Mouse (Mus musculus) forebrain, embryonic 11.5 days (tissue): ENCODE data around the gene Prr18. TPM values are rescaled to one million over a fixed set of nuclear protein-coding genes. Genes with fewer than 3 reads are reported as not detected.
"Not testable (repeated sequence)": the region's sequence is repeated elsewhere in the genome, so short reads cannot be mapped to it uniquely, and the experiment has no call there.

Experiments
- ATAC-seq: fragments of 200-750 bp; cut with Nextera tagmentation; replicated peaks from 2 replicates; pipeline ENCODE4 v1.8.0; 2017; ENCODE audit warnings: moderate TSS enrichment; ENCODE audit not compliant: low FRiP score
- DNase-seq: peaks from one replicate; pipeline ENCODE4 v3.0.0-alpha.2; 2017; ENCODE audit warnings: low spot score
- H3K27ac ChIP-seq: fragments of 300-500 bp; sonication (generic); 2 replicates; pipeline ENCODE4 v1.5.1; 2014; ENCODE audit warnings: low read depth, low read length
- H3K27me3 ChIP-seq: fragments of 300-500 bp; sonication (generic); 2 replicates; pipeline ENCODE4 v1.6.1; 2014; ENCODE audit warnings: mild to moderate bottlenecking, low read length, mixed read lengths; ENCODE audit not compliant: control insufficient read depth, insufficient read depth
- H3K36me3 ChIP-seq: fragments of 300-500 bp; sonication (generic); 2 replicates; pipeline ENCODE4 v1.6.1; 2014; ENCODE audit warnings: mild to moderate bottlenecking, low read length, moderate library complexity, mixed read lengths; ENCODE audit not compliant: control insufficient read depth, insufficient read depth
- H3K4me1 ChIP-seq: fragments of 300-500 bp; sonication (generic); replicated peaks from 2 replicates; pipeline ENCODE4 v1.6.1; 2014; ENCODE audit warnings: low read length, mixed read lengths; ENCODE audit not compliant: control insufficient read depth, insufficient read depth
- H3K4me2 ChIP-seq: fragments of 300-500 bp; sonication (generic); 2 replicates; pipeline ENCODE4 v1.6.1; 2014; ENCODE audit warnings: low read depth, mild to moderate bottlenecking, low read length, moderate library complexity, mixed read lengths; ENCODE audit not compliant: severe bottlenecking
- H3K4me3 ChIP-seq: fragments of 300-500 bp; sonication (generic); 2 replicates; pipeline ENCODE4 v1.5.1; 2014; ENCODE audit warnings: low read depth, low read length
- H3K9ac ChIP-seq: fragments of 300-500 bp; sonication (generic); 2 replicates; pipeline ENCODE4 v1.6.1; 2014; ENCODE audit warnings: low read length
- H3K9me3 ChIP-seq: fragments of 300-500 bp; sonication (generic); 2 replicates; pipeline ENCODE4 v1.6.1; 2016; ENCODE audit warnings: low read length, mixed read lengths; ENCODE audit not compliant: control insufficient read depth
- WGBS: fragments of 180-500 bp; shearing (Covaris S2); extraction: QIAGEN DNeasy Blood & Tissue Kit; methylation state at CpG from one replicate; pipeline ENCODE4 v1.1.7; 2014; 5-methylcytosine and 5-hydroxymethylcytosine counted together
- polyA plus RNA-seq: library from polyadenylated mRNA; unstranded; fragments of >200 nt; fragmentation: Nextera tagmentation; extraction: Ambion mirVana; gene quantifications from 2 replicates; pipeline ENCODE4 v1.2.1, GENCODE M21; 2014

Prr18 gene
- polyA plus RNA-seq, 1 experiment from 2014 or later = 1.2 TPM

DNA sequence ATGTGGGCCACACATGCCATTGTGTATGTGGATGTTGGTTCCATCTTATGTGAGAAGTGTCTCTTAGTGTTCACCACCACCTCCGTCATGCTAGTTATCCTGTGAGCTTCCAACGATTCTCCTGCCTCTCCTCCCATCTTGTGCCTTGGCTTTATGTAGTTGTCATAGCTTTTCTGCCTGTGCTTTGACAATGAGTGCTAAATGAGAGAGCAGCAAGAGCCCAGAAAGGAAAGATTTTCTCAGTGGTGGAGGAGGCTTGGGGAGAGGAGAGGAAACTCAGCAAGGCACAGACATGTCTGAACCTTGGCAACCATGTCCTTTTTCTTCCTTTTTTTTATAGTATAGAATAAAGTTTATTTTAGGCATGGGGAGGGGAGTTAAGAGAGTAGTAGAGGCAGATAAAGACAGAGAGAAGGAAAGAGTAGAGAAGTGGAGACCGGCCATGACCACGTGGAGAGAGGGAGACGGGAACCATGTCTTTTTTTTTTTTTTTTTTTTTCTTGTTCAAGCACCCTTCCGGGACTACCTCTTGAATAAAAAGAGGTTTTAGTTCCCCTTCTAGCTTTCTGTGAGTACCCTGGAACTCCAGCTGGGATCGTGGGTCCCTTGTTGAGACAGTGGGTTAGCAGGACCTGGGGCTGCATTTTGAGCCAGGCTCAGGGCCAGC lies 34.4 kb upstream of the Prr18 start:
- H3K4me1 ChIP-seq = no peaks in the 10 kb centered on the region
- H3K9ac ChIP-seq = no peak overlapping the region
- WGBS = 74% methylated on average over 7 of the region's 7 CpGs
- ATAC-seq (no peak), DNase-seq (no peak)
- H3K27ac ChIP-seq = no peak overlapping the region
- H3K27me3 ChIP-seq = no peaks in the 10 kb centered on the region
- no peaks in the 10 kb centered on the region for H3K36me3 ChIP-seq
- H3K9me3 ChIP-seq = no peaks in the 10 kb centered on the region
- no peak overlapping the region for H3K4me2 ChIP-seq
- H3K4me3 ChIP-seq = no peak overlapping the region

GRCm38 (mm10) chr17:8303671-8304070 lies 33.6 kb upstream of the Prr18 start:
- H3K9me3 ChIP-seq = no peaks in the 10 kb centered on the region
- H3K4me1 ChIP-seq = no peaks in the 10 kb centered on the region
- H3K27ac ChIP-seq = no peak overlapping the region
- H3K36me3 ChIP-seq = no peaks in the 10 kb centered on the region
- H3K4me3 ChIP-seq = no peak overlapping the region
- H3K27me3 ChIP-seq = no peaks in the 10 kb centered on the region
- ATAC-seq (no peak), DNase-seq (no peak)
- H3K9ac ChIP-seq = no peak overlapping the region
- H3K4me2 ChIP-seq = no peak overlapping the region
- 67% methylated on average over 5 of the region's 5 CpGs for WGBS

GRCm38 (mm10) chr17:8305801-8306200 lies 31.5 kb upstream of the Prr18 start:
- Histone ChIP-seq H3K4me3 (no peak overlapping the region), H3K27me3 (no peaks in the 10 kb centered on the region), H3K27ac (no peak overlapping the region), H3K9me3 (no peaks in the 10 kb centered on the region), H3K9ac (no peak overlapping the region), H3K4me1 (no peaks in the 10 kb centered on the region), H3K4me2 (no peak overlapping the region), H3K36me3 (no peaks in the 10 kb centered on the region)
- DNase-seq (no peak), ATAC-seq (no peak)
- 33% methylated on average over 3 of the region's 3 CpGs for WGBS

GRCm38 (mm10) chr17:8310838-8311614 lies 26.2 kb upstream of the Prr18 start, which contains the start of gene Sft2d1:
Sft2d1 (plus strand) TSS chr17:8311102.
- no peaks in the 10 kb centered on the region for H3K27me3 ChIP-seq
- under 1% methylated on average over 52 of the region's 54 CpGs for WGBS
- peak within 1 kb of the TSS; percentile 74 for H3K9ac ChIP-seq
- peak within 1 kb of the TSS; percentile 43 for H3K27ac ChIP-seq
- H3K4me1 ChIP-seq = peaks cover 3% of the 10 kb centered on the region
- H3K4me3 ChIP-seq = peak within 1 kb of the TSS; percentile 77
- no peaks in the 10 kb centered on the region for H3K9me3 ChIP-seq
- ATAC-seq = peak; percentile 96
- DNase-seq = peak; percentile 97
- H3K4me2 ChIP-seq = peak within 1 kb of the TSS; percentile 68
- no peaks in the 10 kb centered on the region for H3K36me3 ChIP-seq

DNA sequence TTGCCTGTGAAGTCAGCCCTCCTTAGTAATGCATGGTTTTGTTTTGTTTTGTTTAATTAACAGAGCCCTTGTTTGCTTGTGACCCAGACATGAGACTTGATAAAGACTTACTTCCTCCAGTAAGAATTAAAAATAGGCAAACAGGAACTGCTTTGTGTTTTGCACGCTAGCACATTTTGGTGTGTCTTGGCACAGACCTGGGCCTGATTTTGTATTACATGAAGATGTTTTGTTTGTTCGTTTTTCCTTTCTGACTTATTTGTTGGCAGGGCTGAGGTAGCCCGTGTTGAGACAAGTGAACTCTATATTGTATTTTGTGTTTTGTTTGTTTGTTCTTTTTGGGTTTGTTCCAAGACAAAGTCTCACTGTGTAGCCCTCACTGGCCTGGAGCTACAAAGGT lies 25.5 kb upstream of the Prr18 start:
- 64% methylated on average over 3 of the region's 3 CpGs for WGBS
- H3K9ac ChIP-seq = peak overlapping the region; percentile 21
- no peaks in the 10 kb centered on the region for H3K27me3 ChIP-seq
- peaks cover 3% of the 10 kb centered on the region for H3K4me1 ChIP-seq
- peak overlapping the region; percentile 77 for H3K4me3 ChIP-seq
- ATAC-seq (no peak), DNase-seq (no peak)
- H3K9me3 ChIP-seq = no peaks in the 10 kb centered on the region
- no peak overlapping the region for H3K27ac ChIP-seq
- H3K4me2 ChIP-seq = peak overlapping the region; percentile 68
- no peaks in the 10 kb centered on the region for H3K36me3 ChIP-seq

- Histone ChIP-seq H3K9me3 (no peaks in the 10 kb centered on the region), H3K27me3 (no peaks in the 10 kb centered on the region), H3K4me1 (peaks cover 3% of the 10 kb centered on the region), H3K9ac (no peak overlapping the region), H3K4me2 (no peak overlapping the region), H3K36me3 (no peaks in the 10 kb centered on the region), H3K4me3 (no peak overlapping the region), H3K27ac (no peak overlapping the region)
- 94% methylated on average over 3 of the region's 3 CpGs for WGBS
- no peak for DNase-seq
- no peak for ATAC-seq
These were observed 23.3 kb upstream of the Prr18 start for GRCm38 (mm10) chr17:8313976-8314375.

DNA sequence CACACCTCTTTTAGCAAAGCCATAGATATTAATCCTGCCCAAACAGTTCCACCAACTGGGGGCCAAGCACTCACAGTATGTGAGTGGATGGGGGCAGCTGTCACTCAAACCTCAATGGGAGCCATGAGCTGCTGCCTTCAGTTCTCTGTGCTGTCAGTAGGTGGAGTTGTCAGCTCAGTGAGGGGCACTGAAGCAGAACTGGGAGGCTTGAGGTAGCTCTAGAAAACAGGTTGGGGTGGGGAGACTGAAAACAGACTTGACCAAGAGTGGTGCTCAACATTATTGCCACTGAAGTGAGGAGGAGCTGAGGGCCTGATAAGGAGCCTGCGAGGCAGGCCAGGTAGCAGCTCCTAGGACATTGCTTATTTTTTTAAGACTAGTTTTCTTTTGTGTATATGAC lies 21.0 kb upstream of the Prr18 start:
- H3K27ac ChIP-seq = no peak overlapping the region
- no peaks in the 10 kb centered on the region for H3K27me3 ChIP-seq
- DNase-seq = no peak
- no peaks in the 10 kb centered on the region for H3K9me3 ChIP-seq
- WGBS = 100% methylated on average over 1 of the region's 1 CpGs
- H3K9ac ChIP-seq = no peak overlapping the region
- H3K36me3 ChIP-seq = no peaks in the 10 kb centered on the region
- no peak for ATAC-seq
- no peak overlapping the region for H3K4me2 ChIP-seq
- no peak overlapping the region for H3K4me3 ChIP-seq
- peaks cover 3% of the 10 kb centered on the region for H3K4me1 ChIP-seq

DNA sequence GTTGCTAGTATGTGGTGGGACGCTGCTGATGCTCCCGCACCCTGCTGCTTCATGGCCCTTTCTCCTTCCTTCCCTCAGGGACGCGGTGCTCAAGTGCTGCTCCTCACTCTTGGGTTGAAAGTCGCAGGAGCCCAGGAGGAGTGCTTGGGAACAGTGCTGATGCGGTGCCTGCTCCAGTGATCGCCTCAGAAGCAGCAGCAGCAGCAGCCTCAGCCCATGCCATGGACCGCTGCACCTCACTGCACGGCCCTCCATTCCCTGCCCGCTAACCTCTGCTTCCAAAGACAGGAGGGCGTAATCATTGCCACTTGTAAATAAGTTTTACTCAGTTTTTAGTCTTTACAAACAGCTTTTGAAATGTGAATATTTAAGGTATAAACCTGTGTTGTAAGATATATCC lies 10.4 kb upstream of the Prr18 start:
- not testable (repeated sequence) for H3K4me3 ChIP-seq, H3K9ac ChIP-seq, H3K27me3 ChIP-seq, H3K4me2 ChIP-seq, DNase-seq, ATAC-seq, H3K4me1 ChIP-seq, H3K36me3 ChIP-seq, H3K27ac ChIP-seq, H3K9me3 ChIP-seq
- 89% methylated on average over 10 of the region's 11 CpGs for WGBS
